Mouse (Mus musculus) kidney, postnatal 0 days (tissue): ENCODE data around the gene Rchy1. TPM values are rescaled to one million over a fixed set of nuclear protein-coding genes. Genes with fewer than 3 reads are reported as not detected.

ENCODE experiments used
- ATAC-seq: fragments of 200-750 bp; cut with Nextera tagmentation; replicated peaks from 2 replicates; pipeline ENCODE4 v1.8.0; 2017; ENCODE audit warnings: low read depth, moderate number of reproducible peaks, moderate TSS enrichment, moderate library complexity; ENCODE audit not compliant: low FRiP score
- DNase-seq: peaks from one replicate; pipeline ENCODE4 v3.0.0-alpha.2; 2016; ENCODE audit warnings: low spot score
- H3K27ac ChIP-seq: fragments of 300-500 bp; sonication (generic); 2 replicates; pipeline ENCODE4 v1.5.1; 2014; ENCODE audit warnings: mild to moderate bottlenecking
- H3K27me3 ChIP-seq: fragments of 300-500 bp; sonication (generic); 2 replicates; pipeline ENCODE4 v1.6.1; 2014; ENCODE audit warnings: low read length, mixed read lengths; ENCODE audit not compliant: insufficient read depth
- H3K36me3 ChIP-seq: fragments of 300-500 bp; sonication (generic); 2 replicates; pipeline ENCODE4 v1.6.1; 2014; ENCODE audit warnings: low read length, mixed read lengths; ENCODE audit not compliant: insufficient read depth
- H3K4me1 ChIP-seq: fragments of 300-500 bp; sonication (generic); replicated peaks from 2 replicates; pipeline ENCODE4 v1.6.1; 2014; ENCODE audit warnings: antibody characterized with exemption, low read length, mixed read lengths; ENCODE audit not compliant: insufficient read depth
- H3K4me2 ChIP-seq: fragments of 300-500 bp; sonication (generic); 2 replicates; pipeline ENCODE4 v1.6.1; 2014; ENCODE audit warnings: mild to moderate bottlenecking, low read length, moderate library complexity, mixed read lengths
- H3K4me3 ChIP-seq: fragments of 300-500 bp; sonication (generic); replicated peaks from 2 replicates; pipeline ENCODE4 v1.5.1; 2014; ENCODE audit warnings: low read depth, low read length
- H3K9ac ChIP-seq: fragments of 300-500 bp; sonication (generic); 2 replicates; pipeline ENCODE4 v1.6.1; 2014; ENCODE audit warnings: low read depth, low read length
- H3K9me3 ChIP-seq: fragments of 300-500 bp; sonication (generic); replicated peaks from 2 replicates; pipeline ENCODE4 v1.6.1; 2016; ENCODE audit warnings: low read length, inconsistent platforms, mixed read lengths
- CTCF ChIP-seq: IDR thresholded peaks from 2 replicates; pipeline ENCODE4 v1.5.1; 2016; ENCODE audit warnings: antibody characterized with exemption, low read depth, mild to moderate bottlenecking, moderate library complexity
- WGBS: fragments of 180-500 bp; shearing (Covaris S2); extraction: QIAGEN DNeasy Blood & Tissue Kit; methylation state at CpG from one replicate; pipeline ENCODE4 v1.1.7; 2014; 5-methylcytosine and 5-hydroxymethylcytosine counted together
- polyA plus RNA-seq: library from polyadenylated mRNA; unstranded; fragments of >200 nt; fragmentation: Nextera tagmentation; extraction: Ambion mirVana; gene quantifications from 2 replicates; pipeline ENCODE4 v1.2.1, GENCODE M21; 2015

The Rchy1 gene
- polyA plus RNA-seq, 1 experiment from 2014 or later = 80.9 TPM

DNA sequence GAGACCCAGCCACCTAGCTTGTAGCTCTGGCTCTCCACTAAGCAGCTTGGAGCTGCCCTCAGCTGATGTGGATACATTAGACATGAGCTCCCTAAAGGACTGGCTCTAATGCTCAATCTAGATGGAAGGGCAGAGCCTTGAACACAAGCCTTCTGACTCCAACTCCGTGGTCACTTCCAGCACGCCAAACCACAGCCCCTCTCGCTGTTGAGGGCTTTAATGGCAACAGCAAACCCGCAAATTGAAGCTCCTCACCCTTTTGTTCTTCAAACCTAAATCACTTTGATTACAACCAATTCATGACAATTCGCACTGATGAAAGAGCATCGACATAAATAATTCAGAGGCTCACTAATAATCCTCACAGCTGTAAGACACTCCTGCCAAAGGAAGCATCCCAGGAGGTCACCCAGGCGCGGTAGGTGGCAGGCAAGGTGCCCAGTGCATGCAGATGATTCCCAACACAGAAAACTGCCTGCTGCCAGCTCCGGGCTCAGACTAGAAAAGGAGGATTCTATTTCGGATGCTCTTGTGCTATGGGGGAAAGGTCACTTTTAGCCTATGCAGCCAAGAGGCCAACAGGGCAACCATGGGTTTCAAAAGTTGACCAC, 53.8 kb downstream of the Rchy1 start:
- Histone ChIP-seq H3K4me3 (no peak overlapping the region), H3K4me2 (no peak overlapping the region), H3K9ac (no peak overlapping the region), H3K36me3 (no peaks in the 10 kb centered on the region), H3K27ac (no peak overlapping the region), H3K4me1 (no peaks in the 10 kb centered on the region), H3K27me3 (no peaks in the 10 kb centered on the region), H3K9me3 (no peaks in the 10 kb centered on the region)
- DNase-seq (no peak), ATAC-seq (no peak)
- no peak for TF ChIP-seq CTCF
- WGBS = 44% methylated on average over 10 of the region's 10 CpGs

Other genes starting within 250 kb of the Rchy1 start
- gene Odaph, start 24.4 kb upstream of the Rchy1 start, polyA plus RNA-seq = not detected in 2 replicates
- 2.0 and 2.2 TPM in 2 replicates for gene Cdkl2, start 80.8 kb upstream of the Rchy1 start, polyA plus RNA-seq
- 134 and 155 TPM in 2 replicates for gene G3bp2, start 120.7 kb upstream of the Rchy1 start, polyA plus RNA-seq
- 36.1 and 38.4 TPM in 2 replicates for gene Uso1, start 174.9 kb upstream of the Rchy1 start, polyA plus RNA-seq